Mouse (Mus musculus): ENCODE results near the gene Ptpn13. TPM values are rescaled to one million over a fixed set of nuclear protein-coding genes. Genes with fewer than 3 reads are reported as not detected.

The Ptpn13 gene
- total and polyA plus RNA-seq, 3 experiments: 0.04 TPM; not detected in 2

DNA sequence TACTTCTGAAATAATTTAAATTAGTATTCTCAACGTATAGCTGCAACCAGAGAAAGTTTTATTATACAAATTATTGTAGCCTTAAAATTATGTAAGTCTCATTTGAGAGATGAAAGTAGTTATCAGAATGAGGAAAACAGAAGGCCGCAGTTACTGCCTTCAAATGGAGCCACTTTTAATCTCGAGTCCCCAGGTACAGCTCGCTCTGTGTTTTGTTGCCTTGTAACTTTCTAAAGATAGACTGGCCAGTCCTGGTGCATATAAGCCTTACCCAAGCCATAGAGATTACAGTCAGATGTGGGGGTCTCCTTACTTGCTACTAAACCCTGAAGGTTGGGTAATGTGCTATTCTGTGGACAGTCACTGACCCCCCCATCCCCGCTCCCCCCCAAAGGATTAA lies 66.8 kb downstream of the Ptpn13 start (continued):
- no peak for TF ChIP-seq E2F4 (IDR thresholded peaks at IDR 0.05; ENCODE audit: insufficient replicate concordance, low read depth, low read length)
- no peak for TF ChIP-seq MAZ (IDR thresholded peaks at IDR 0.05; ENCODE audit: low read depth, low read length)

DNA sequence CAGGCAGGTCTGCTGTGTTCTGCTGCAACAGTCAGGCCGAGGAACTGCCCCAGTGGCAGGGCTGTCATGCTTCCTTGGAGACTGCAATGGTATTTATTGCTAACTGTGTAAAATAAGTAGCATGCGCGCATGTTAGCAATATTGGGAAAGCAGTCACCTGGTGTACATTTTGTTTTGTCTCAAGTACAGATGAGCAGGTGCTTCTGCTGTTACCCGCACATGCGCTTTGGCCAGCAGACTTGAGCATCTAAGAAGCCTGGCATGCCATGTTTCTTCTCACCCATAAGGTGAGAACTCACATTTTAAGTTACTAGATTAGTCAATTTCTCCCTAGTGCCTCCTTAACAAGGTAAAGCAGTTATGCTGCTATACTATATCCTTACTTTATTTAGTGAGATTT lies 72.1 kb downstream of the Ptpn13 start:
- Histone ChIP-seq H3K79me2 (replicated peaks; ENCODE audit: control insufficient read depth, extremely low read depth, insufficient read depth, poor library complexity, severe bottlenecking) (no peaks in the 10 kb centered on the region), H3K9me3 (replicated peaks; ENCODE audit: low read length) (no peaks in the 10 kb centered on the region), H3K4me2 (ENCODE audit: insufficient read depth, low read depth, poor library complexity, severe bottlenecking) (no peak overlapping the region), H3K4me3 (replicated peaks in 1 of 3; ENCODE audit: low read depth in 2 of 3, low read length in 2 of 3, poor library complexity in 1 of 3) (no peak overlapping the region), H3K27ac (ENCODE audit: insufficient read depth, low read depth) (no peak overlapping the region), H3K4me1 (ENCODE audit: control insufficient read depth in 1 of 2, insufficient read depth in 2 of 2) (no peaks in the 10 kb centered on the region), H3K9ac (ENCODE audit: insufficient read depth, low read depth) (no peak overlapping the region), H3K27me3 (replicated peaks) (no peaks in the 10 kb centered on the region), H3K36me3 (replicated peaks in 1 of 2; ENCODE audit: control insufficient read depth in 1 of 2, insufficient read depth in 1 of 2, low read length in 1 of 2) (no peaks in the 10 kb centered on the region)
- dilution Hi-C loops (cut with MboI; ENCODE audit: extremely low pct_ligation_motif_present, extremely low pct_unique_long_range_greater_than_20kb, low sequenced_read_pairs) (no loop called here), in situ Hi-C loops (cut with MboI; ENCODE audit: low pct_ligation_motif_present, low pct_unique_long_range_greater_than_20kb, low sequenced_read_pairs) (no loop called here)
- DNase-seq (ENCODE audit: extremely low read depth): no peak
- TF ChIP-seq PAX5 (IDR thresholded peaks at IDR 0.05; ENCODE audit: low read length) (no peak), TBP (conservative IDR thresholded peaks at IDR 0.05; ENCODE audit: low read depth, low read length) (no peak), MAX (IDR thresholded peaks at IDR 0.05; ENCODE audit: low read length) (no peak), MAZ (IDR thresholded peaks at IDR 0.05; ENCODE audit: low read depth, low read length) (no peak), NELFE (IDR thresholded peaks at IDR 0.05; ENCODE audit: low read depth, low read length) (no peak), MYC (IDR thresholded peaks at IDR 0.05; ENCODE audit: low read depth, low read length) (no peak), JUND (conservative IDR thresholded peaks at IDR 0.05; ENCODE audit: low read depth, low read length) (no peak), E2F4 (IDR thresholded peaks at IDR 0.05; ENCODE audit: insufficient replicate concordance, low read depth, low read length) (no peak), CHD1 (IDR thresholded peaks at IDR 0.05; ENCODE audit: low read depth, low read length) (no peak), ZNF384 (IDR thresholded peaks at IDR 0.05; ENCODE audit: low read depth, low read length) (no peak), POLR2AphosphoS2 (IDR thresholded peaks at IDR 0.05; ENCODE audit: low read depth, low read length) (no peak)

DNA sequence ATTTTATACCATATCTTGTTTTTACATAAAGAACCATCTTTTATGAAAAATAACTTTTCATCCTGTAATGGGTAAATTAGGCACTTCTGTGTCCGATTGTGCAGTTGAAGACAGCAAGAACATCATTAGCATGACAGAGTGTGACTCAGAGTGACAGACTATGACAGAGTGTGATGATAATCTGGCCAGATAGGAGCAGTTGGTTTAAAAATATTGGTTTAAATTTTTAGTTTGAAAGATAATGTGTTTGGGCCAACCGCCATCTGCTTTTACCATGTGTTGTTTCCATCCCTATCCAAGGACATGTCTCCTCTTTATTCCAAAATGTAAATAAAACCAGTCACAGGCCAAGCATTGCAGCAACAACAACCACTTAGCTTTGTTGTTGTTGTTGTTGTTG lies 72.5 kb downstream of the Ptpn13 start:
- no peak for DNase-seq (ENCODE audit: extremely low read depth)

More for the DNA sequence above, 72.5 kb downstream of the Ptpn13 start:
- dilution Hi-C loops (cut with MboI; ENCODE audit: extremely low pct_ligation_motif_present, extremely low pct_unique_long_range_greater_than_20kb, low sequenced_read_pairs) (no loop called here), in situ Hi-C loops (cut with MboI; ENCODE audit: low pct_ligation_motif_present, low pct_unique_long_range_greater_than_20kb, low sequenced_read_pairs) (no loop called here)
- H3K9ac ChIP-seq (ENCODE audit: insufficient read depth, low read depth): no peak overlapping the region
- no peaks in the 10 kb centered on the region for H3K9me3 ChIP-seq (replicated peaks; ENCODE audit: low read length)
- TF ChIP-seq ZKSCAN1 (IDR thresholded peaks at IDR 0.05; ENCODE audit: borderline replicate concordance, low read depth, low read length): no peak
- TF ChIP-seq ZC3H11A (IDR thresholded peaks at IDR 0.05; ENCODE audit: low read depth, low read length): no peak
- no peak for TF ChIP-seq CHD1 (IDR thresholded peaks at IDR 0.05; ENCODE audit: low read depth, low read length)
- no peak for TF ChIP-seq KAT2A (IDR thresholded peaks at IDR 0.05; ENCODE audit: insufficient replicate concordance, low read length)
- no peak for TF ChIP-seq CTCF (conservative IDR thresholded peaks at IDR 0.05 in 1 of 2, IDR thresholded peaks at IDR 0.05 in 1 of 2; ENCODE audit: low read depth in 2 of 2, low read length in 2 of 2)
- no peak for TF ChIP-seq POLR2A (IDR thresholded peaks at IDR 0.05; ENCODE audit: low read depth, low read length)
- no peak for TF ChIP-seq UBTF (IDR thresholded peaks at IDR 0.05; ENCODE audit: low read depth, low read length)
- TF ChIP-seq CHD2 (IDR thresholded peaks at IDR 0.05; ENCODE audit: low read length): no peak
- no peak for TF ChIP-seq POLR2AphosphoS2 (IDR thresholded peaks at IDR 0.05; ENCODE audit: low read depth, low read length)
- no peak for TF ChIP-seq USF1 (IDR thresholded peaks at IDR 0.05; ENCODE audit: low read depth, low read length)
- no peak for TF ChIP-seq EP300 (IDR thresholded peaks at IDR 0.05; ENCODE audit: low read length)
- no peak for TF ChIP-seq MXI1 (IDR thresholded peaks at IDR 0.05; ENCODE audit: low read depth, low read length)
- no peak for TF ChIP-seq RCOR1 (conservative IDR thresholded peaks at IDR 0.05; ENCODE audit: low read depth, low read length)
- no peak for TF ChIP-seq USF2 (conservative IDR thresholded peaks at IDR 0.05; ENCODE audit: low read depth, low read length)
- TF ChIP-seq MAFK (IDR thresholded peaks at IDR 0.05; ENCODE audit: insufficient replicate concordance, low read length): no peak
- no peak for TF ChIP-seq IRF4 (IDR thresholded peaks at IDR 0.05; ENCODE audit: low read depth, low read length)
- TF ChIP-seq NELFE (IDR thresholded peaks at IDR 0.05; ENCODE audit: low read depth, low read length): no peak
- no peak for TF ChIP-seq GABPA (IDR thresholded peaks at IDR 0.05; ENCODE audit: insufficient replicate concordance, low read depth, low read length)
- no peak for TF ChIP-seq JUND (conservative IDR thresholded peaks at IDR 0.05; ENCODE audit: low read depth, low read length)
- TF ChIP-seq MYC (IDR thresholded peaks at IDR 0.05; ENCODE audit: low read depth, low read length): no peak
- H3K79me2 ChIP-seq (replicated peaks; ENCODE audit: control insufficient read depth, extremely low read depth, insufficient read depth, poor library complexity, severe bottlenecking): no peaks in the 10 kb centered on the region
- H3K36me3 ChIP-seq (replicated peaks in 1 of 2; ENCODE audit: control insufficient read depth in 1 of 2, insufficient read depth in 1 of 2, low read length in 1 of 2): no peaks in the 10 kb centered on the region
- H3K4me1 ChIP-seq (ENCODE audit: control insufficient read depth in 1 of 2, insufficient read depth in 2 of 2): no peaks in the 10 kb centered on the region
- no peak overlapping the region for H3K4me2 ChIP-seq (ENCODE audit: insufficient read depth, low read depth, poor library complexity, severe bottlenecking)
- H3K4me3 ChIP-seq (replicated peaks in 1 of 3; ENCODE audit: low read depth in 2 of 3, low read length in 2 of 3, poor library complexity in 1 of 3): no peak overlapping the region
- no peaks in the 10 kb centered on the region for H3K27me3 ChIP-seq (replicated peaks)
- no peak overlapping the region for H3K27ac ChIP-seq (ENCODE audit: insufficient read depth, low read depth)

All from CH12.LX (cell line).